Mouse (Mus musculus) ovary, adult 18-20 months (tissue): ENCODE data around the gene Btnl6.
"Not testable (repeated sequence)": the region's sequence is repeated elsewhere in the genome, so short reads cannot be mapped to it uniquely, and the experiment has no call there.

Experiments
- DNase-seq: peaks from one replicate; pipeline ENCODE4 v3.0.0; 2022; ENCODE audit warnings: low spot score, mixed read lengths

The Btnl6 gene

GRCm38 (mm10) chr17:34497319-34497718 lies 19.8 kb downstream of the Btnl6 start:
- DNase-seq = not testable (repeated sequence)

- no peak for DNase-seq
These were observed 20.6 kb downstream of the Btnl6 start for GRCm38 (mm10) chr17:34496539-34496938.

- not testable (repeated sequence) for DNase-seq
These were observed 22.0 kb downstream of the Btnl6 start for GRCm38 (mm10) chr17:34495156-34495555.

DNA sequence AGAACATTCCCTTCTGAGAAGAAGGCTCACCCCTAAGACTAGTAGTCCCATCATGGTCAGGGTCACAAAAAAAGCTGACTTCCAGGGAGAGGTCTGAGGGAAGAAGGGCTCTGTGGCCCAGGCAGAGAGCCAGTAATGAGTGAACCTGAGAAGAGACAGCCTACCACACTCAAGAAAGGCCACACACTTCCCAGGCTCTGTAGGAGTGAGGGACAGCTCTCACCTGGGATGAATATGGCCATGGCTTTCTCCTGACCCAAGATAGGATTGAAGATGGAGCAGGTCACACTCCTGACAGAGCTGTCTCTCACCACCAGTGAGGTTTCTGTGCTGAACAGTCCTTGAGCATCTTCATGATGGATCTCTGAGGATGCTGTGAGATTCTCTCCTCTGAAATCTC lies 24.4 kb downstream of the Btnl6 start:
- no peak for DNase-seq

DNA sequence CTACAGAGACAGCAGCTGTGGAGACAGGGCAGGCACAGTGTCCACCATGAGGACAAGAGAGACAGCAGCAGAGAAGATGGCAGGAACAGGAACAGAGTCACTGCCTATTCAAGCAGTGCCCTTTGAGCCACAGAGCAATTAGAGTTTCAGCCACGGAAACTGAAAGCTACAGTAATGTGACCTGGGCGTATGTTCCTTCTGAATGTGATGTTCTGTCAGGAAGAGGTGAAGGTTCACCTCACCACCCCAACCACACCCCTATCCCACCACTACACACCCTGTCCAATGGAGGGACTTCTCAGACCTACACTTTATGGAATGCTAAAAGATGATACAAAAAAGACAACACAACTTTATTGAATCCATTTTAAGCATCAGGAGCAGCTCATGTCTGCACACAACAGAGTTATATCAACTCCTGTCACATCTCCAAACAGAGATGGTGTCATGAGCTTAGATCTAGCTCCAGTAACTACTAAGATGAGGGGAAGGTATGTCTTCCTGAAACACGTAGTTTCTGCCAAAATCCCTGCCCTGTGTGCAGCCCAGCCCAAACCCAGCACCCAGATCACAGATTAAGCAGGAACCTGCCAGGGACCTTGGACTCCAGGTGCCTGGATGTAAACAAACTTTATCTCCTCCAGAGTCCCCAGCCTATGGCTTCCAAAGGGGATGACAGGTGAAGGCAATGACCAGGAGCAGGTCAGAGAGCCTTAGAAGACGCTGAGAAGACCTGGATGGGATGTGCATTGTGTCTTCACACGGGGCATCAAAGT lies 39.7 kb downstream of the Btnl6 start, which contains the start of gene Btnl4:
TSS of gene Btnl4 (minus strand) at position 81 of the 776 bp plus-strand sequence.
- DNase-seq = not testable (repeated sequence)

GRCm38 (mm10) chr17:34476427-34476826 lies 40.7 kb downstream of the Btnl6 start:
- no peak for DNase-seq

- DNase-seq = no peak
These were observed 42.1 kb downstream of the Btnl6 start for GRCm38 (mm10) chr17:34475060-34475459.

- no peak for DNase-seq
These were observed 46.7 kb downstream of the Btnl6 start for GRCm38 (mm10) chr17:34470491-34470890.

DNA sequence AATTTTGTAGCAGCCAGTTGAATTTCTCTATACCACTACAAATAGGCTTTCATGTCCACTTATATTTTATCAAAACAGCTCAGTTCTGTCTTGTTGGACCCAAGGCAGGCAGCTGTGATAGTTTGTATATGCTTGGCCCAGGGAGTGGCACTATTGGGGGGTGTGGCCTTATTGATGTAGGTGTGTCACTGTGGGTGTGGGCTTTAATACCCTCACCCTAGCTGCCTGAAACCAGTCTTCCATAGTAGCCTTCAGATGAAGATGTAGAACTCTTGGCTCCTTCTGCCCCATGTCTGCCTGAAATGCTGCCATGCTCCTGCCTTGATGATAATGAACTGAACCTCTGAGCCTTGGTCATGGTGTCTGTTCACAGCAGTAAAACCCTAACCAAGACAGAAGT lies 51.2 kb downstream of the Btnl6 start:
- not testable (repeated sequence) for DNase-seq

DNA sequence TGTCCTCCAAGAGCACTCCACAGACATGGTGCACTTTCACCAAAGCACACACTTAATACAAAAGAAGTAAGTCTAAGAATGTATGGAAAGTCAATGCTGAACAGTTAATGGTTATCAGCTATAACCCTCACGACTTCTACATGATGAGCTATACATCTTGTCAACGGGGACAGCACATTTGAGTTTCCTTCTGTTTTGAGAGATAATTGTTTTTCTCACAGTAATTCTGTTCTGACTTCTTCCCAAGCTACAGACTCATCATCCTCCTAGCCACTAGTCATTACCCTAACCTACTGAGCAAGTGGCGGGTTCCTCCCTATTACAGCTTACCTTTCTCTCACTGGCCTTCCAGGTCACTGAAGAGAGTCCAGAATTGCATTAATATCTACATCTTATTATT lies 57.9 kb downstream of the Btnl6 start:
- no peak for DNase-seq
